Mouse (Mus musculus) ES-Bruce4 (cell line): ENCODE measurements at regions not wholly inside any gene's neighbourhood (a gene's known extent, or its start where the extent isn't known, plus 50 kb on each side); places are given as distances from the start of the nearest gene placed in this dataset.
A peak's percentile ranks its signal among the peaks of the same experiment; 100 is the strongest.

Experiments used
- H3K27ac ChIP-seq: 2 replicates; pipeline ENCODE4 v1.5.1; 2012; ENCODE audit warnings: low read length, inconsistent platforms; ENCODE audit not compliant: insufficient read depth
- H3K27me3 ChIP-seq: 2 replicates; pipeline ENCODE4 v1.6.1; 2012; ENCODE audit warnings: mild to moderate bottlenecking, low read length, inconsistent platforms; ENCODE audit not compliant: control insufficient read depth, poor library complexity, insufficient read depth, severe bottlenecking
- H3K36me3 ChIP-seq: 2 replicates; pipeline ENCODE4 v1.6.1; 2012; ENCODE audit warnings: inconsistent platforms, mild to moderate bottlenecking, low read length, moderate library complexity; ENCODE audit not compliant: control insufficient read depth, poor library complexity, insufficient read depth, severe bottlenecking
- H3K4me1 ChIP-seq: one replicate; pipeline ENCODE4 v1.8.1; 2011; ENCODE audit warnings: low read length; ENCODE audit not compliant: control insufficient read depth, insufficient read depth
- H3K4me3 ChIP-seq: 2 replicates; pipeline ENCODE4 v1.5.1; 2011; ENCODE audit warnings: low read depth, mild to moderate bottlenecking, low read length
- H3K9ac ChIP-seq: 2 replicates; pipeline ENCODE4 v1.6.1; 2012; ENCODE audit warnings: low read depth, mild to moderate bottlenecking, inconsistent platforms; ENCODE audit not compliant: poor library complexity, severe bottlenecking
- H3K9me3 ChIP-seq: replicated peaks from 2 replicates; pipeline ENCODE4 v1.6.1; 2012; ENCODE audit warnings: mild to moderate bottlenecking, low read length, inconsistent platforms; ENCODE audit not compliant: control insufficient read depth, poor library complexity, insufficient read depth, severe bottlenecking
- CTCF ChIP-seq: IDR thresholded peaks from one replicate; pipeline ENCODE4 v1.8.1; 2011; ENCODE audit warnings: low read depth, low read length
- EP300 ChIP-seq: IDR thresholded peaks from 2 replicates; pipeline ENCODE4 v1.6.1; 2011; ENCODE audit warnings: low read depth, low read length; ENCODE audit not compliant: insufficient read depth
- POLR2A ChIP-seq: IDR thresholded peaks from one replicate; pipeline ENCODE4 v1.8.1; 2011; ENCODE audit warnings: low read length; ENCODE audit not compliant: insufficient read depth

- TF ChIP-seq CTCF (no peak), POLR2A (no peak), EP300 (no peak)
- Histone ChIP-seq H3K9me3 (no peaks in the 10 kb centered on the region), H3K27ac (no peak overlapping the region), H3K36me3 (no peaks in the 10 kb centered on the region), H3K9ac (no peak overlapping the region), H3K4me3 (no peak overlapping the region), H3K27me3 (no peaks in the 10 kb centered on the region), H3K4me1 (no peaks in the 10 kb centered on the region)
Measured at GRCm38 (mm10) chr1:194041393-194042352, 576.3 kb upstream of the Plxna2 start.

- no peak for TF ChIP-seq CTCF
- Histone ChIP-seq H3K4me3 (no peak overlapping the region), H3K4me1 (no peaks in the 10 kb centered on the region), H3K27ac (no peak overlapping the region), H3K9ac (no peak overlapping the region), H3K36me3 (no peaks in the 10 kb centered on the region), H3K27me3 (no peaks in the 10 kb centered on the region), H3K9me3 (no peaks in the 10 kb centered on the region)
Measured at GRCm38 (mm10) chr1:194038711-194039110, 579.3 kb upstream of the Plxna2 start.

- no peaks in the 10 kb centered on the region for H3K9me3 ChIP-seq
- no peak overlapping the region for H3K4me3 ChIP-seq
- no peak overlapping the region for H3K27ac ChIP-seq
- no peaks in the 10 kb centered on the region for H3K36me3 ChIP-seq
- TF ChIP-seq POLR2A, result no peak
- TF ChIP-seq CTCF, result no peak
- TF ChIP-seq EP300, result no peak
- no peak overlapping the region for H3K9ac ChIP-seq
- no peaks in the 10 kb centered on the region for H3K27me3 ChIP-seq
- H3K4me1 ChIP-seq, result no peaks in the 10 kb centered on the region
Measured at GRCm38 (mm10) chr1:194034199-194034883, 583.7 kb upstream of the Plxna2 start.

- Histone ChIP-seq H3K27me3 (no peaks in the 10 kb centered on the region), H3K4me1 (no peaks in the 10 kb centered on the region), H3K9me3 (no peaks in the 10 kb centered on the region), H3K36me3 (no peaks in the 10 kb centered on the region), H3K27ac (no peak overlapping the region), H3K9ac (no peak overlapping the region), H3K4me3 (no peak overlapping the region)
- 0 out of 2 replicates have a peak, but pooled peaks have one; percentile 13 for TF ChIP-seq EP300
- no peak for TF ChIP-seq CTCF
Measured at GRCm38 (mm10) chr1:194032603-194033002, 585.4 kb upstream of the Plxna2 start.

- TF ChIP-seq EP300, result no peak
- TF ChIP-seq POLR2A, result no peak
- TF ChIP-seq CTCF, result no peak
- Histone ChIP-seq H3K4me1 (no peaks in the 10 kb centered on the region), H3K9ac (no peak overlapping the region), H3K27ac (no peak overlapping the region), H3K27me3 (no peaks in the 10 kb centered on the region), H3K4me3 (no peak overlapping the region), H3K36me3 (no peaks in the 10 kb centered on the region), H3K9me3 (no peaks in the 10 kb centered on the region)
Measured at GRCm38 (mm10) chr1:194030651-194031228, 587.3 kb upstream of the Plxna2 start.
